Mouse (Mus musculus) midbrain, embryonic 14.5 days (tissue): ENCODE measurements around the gene Tmem107. TPM values are rescaled to one million over a fixed set of nuclear protein-coding genes. Genes with fewer than 3 reads are reported as not detected.

ENCODE experiments used
- ATAC-seq: fragments of 200-750 bp; cut with Nextera tagmentation; 2 replicates; pipeline ENCODE4 v1.8.0; 2017; ENCODE audit warnings: moderate number of reproducible peaks, moderate library complexity; ENCODE audit not compliant: low FRiP score, low TSS enrichment
- DNase-seq: peaks from one replicate; pipeline ENCODE4 v3.0.0-alpha.2; 2015
- H3K27ac ChIP-seq: fragments of 300-500 bp; sonication (generic); replicated peaks from 2 replicates; pipeline ENCODE4 v1.5.1; 2014; ENCODE audit warnings: mild to moderate bottlenecking, low read depth, low read length, moderate library complexity
- H3K27me3 ChIP-seq: fragments of 300-500 bp; sonication (generic); 2 replicates; pipeline ENCODE4 v1.6.1; 2014; ENCODE audit warnings: low read length, control low read depth, mixed read lengths; ENCODE audit not compliant: control insufficient read depth, insufficient read depth
- H3K36me3 ChIP-seq: fragments of 300-500 bp; sonication (generic); 2 replicates; pipeline ENCODE4 v1.6.1; 2014; ENCODE audit warnings: low read length, control low read depth; ENCODE audit not compliant: control insufficient read depth, insufficient read depth
- H3K4me1 ChIP-seq: fragments of 300-500 bp; sonication (generic); 2 replicates; pipeline ENCODE4 v1.6.1; 2014; ENCODE audit warnings: mild to moderate bottlenecking, antibody characterized with exemption, low read length, control low read depth; ENCODE audit not compliant: control insufficient read depth, insufficient read depth
- H3K4me2 ChIP-seq: fragments of 300-500 bp; sonication (generic); 2 replicates; pipeline ENCODE4 v1.6.1; 2014; ENCODE audit warnings: mild to moderate bottlenecking, low read length, moderate library complexity
- H3K4me3 ChIP-seq: fragments of 300-500 bp; sonication (generic); replicated peaks from 2 replicates; pipeline ENCODE4 v1.5.1; 2014; ENCODE audit warnings: low read depth, low read length
- H3K9ac ChIP-seq: fragments of 300-500 bp; sonication (generic); replicated peaks from 2 replicates; pipeline ENCODE4 v1.6.1; 2014; ENCODE audit warnings: mild to moderate bottlenecking, low read length, moderate library complexity
- H3K9me3 ChIP-seq: fragments of 300-500 bp; sonication (generic); 2 replicates; pipeline ENCODE4 v1.6.1; 2016; ENCODE audit warnings: low read length, control low read depth, mixed read lengths; ENCODE audit not compliant: control insufficient read depth
- WGBS: fragments of 180-500 bp; shearing (Covaris S2); extraction: QIAGEN DNeasy Blood & Tissue Kit; methylation state at CpG from one replicate; pipeline ENCODE4 v1.1.7; 2014; 5-methylcytosine and 5-hydroxymethylcytosine counted together
- polyA plus RNA-seq: library from polyadenylated mRNA; unstranded; fragments of >200 nt; fragmentation: Nextera tagmentation; extraction: Ambion mirVana; gene quantifications from 2 replicates; pipeline ENCODE4 v1.2.1, GENCODE M21; 2014

Gene Tmem107
- polyA plus RNA-seq, 1 experiment from 2014 or later = 28.0 TPM

- no peak for ATAC-seq
- H3K4me1 ChIP-seq = peaks cover 7% of the 10 kb centered on the region
- H3K27me3 ChIP-seq = no peaks in the 10 kb centered on the region
- no peak for DNase-seq
- H3K27ac ChIP-seq = no peak overlapping the region
- H3K9ac ChIP-seq = no peak overlapping the region
- peaks cover 86% of the 10 kb centered on the region for H3K36me3 ChIP-seq
- H3K4me3 ChIP-seq = no peak overlapping the region
- H3K9me3 ChIP-seq = no peaks in the 10 kb centered on the region
- 92% methylated on average over 14 of the region's 14 CpGs for WGBS
- no peak overlapping the region for H3K4me2 ChIP-seq
These were observed 33.9 kb downstream of the Tmem107 start for GRCm38 (mm10) chr11:69104487-69104886.

- Histone ChIP-seq H3K9ac (0 out of 2 replicates have a peak overlapping the region, but pooled peaks have one; percentile 12), H3K36me3 (peaks cover 88% of the 10 kb centered on the region), H3K27ac (no peak overlapping the region), H3K4me1 (peaks cover 4% of the 10 kb centered on the region), H3K9me3 (no peaks in the 10 kb centered on the region), H3K27me3 (no peaks in the 10 kb centered on the region), H3K4me3 (no peak overlapping the region), H3K4me2 (no peak overlapping the region)
- DNase-seq (no peak), ATAC-seq (no peak)
- 91% methylated on average over 6 of the region's 6 CpGs for WGBS
These were observed 34.6 kb downstream of the Tmem107 start for GRCm38 (mm10) chr11:69105227-69105626.

- WGBS = 84% methylated on average over 2 of the region's 2 CpGs
These were observed 35.2 kb downstream of the Tmem107 start for GRCm38 (mm10) chr11:69105796-69106195.

GRCm38 (mm10) chr11:69106299-69106698, 35.7 kb downstream of the Tmem107 start:
- Histone ChIP-seq H3K27me3 (no peaks in the 10 kb centered on the region), H3K9ac (no peak overlapping the region), H3K27ac (no peak overlapping the region), H3K4me1 (no peaks in the 10 kb centered on the region), H3K36me3 (peaks cover 82% of the 10 kb centered on the region), H3K9me3 (no peaks in the 10 kb centered on the region), H3K4me2 (no peak overlapping the region), H3K4me3 (no peak overlapping the region)
- ATAC-seq (no peak), DNase-seq (no peak)
- 87% methylated on average over 11 of the region's 11 CpGs for WGBS

More at GRCm38 (mm10) chr11:69105796-69106195, 35.2 kb downstream of the Tmem107 start:
- no peak overlapping the region for H3K27ac ChIP-seq
- DNase-seq (no peak), ATAC-seq (no peak)
- H3K9me3 ChIP-seq = no peaks in the 10 kb centered on the region
- peaks cover 87% of the 10 kb centered on the region for H3K36me3 ChIP-seq
- H3K4me3 ChIP-seq = no peak overlapping the region
- no peak overlapping the region for H3K4me2 ChIP-seq
- H3K27me3 ChIP-seq = no peaks in the 10 kb centered on the region
- H3K4me1 ChIP-seq = no peaks in the 10 kb centered on the region
- no peak overlapping the region for H3K9ac ChIP-seq

DNA sequence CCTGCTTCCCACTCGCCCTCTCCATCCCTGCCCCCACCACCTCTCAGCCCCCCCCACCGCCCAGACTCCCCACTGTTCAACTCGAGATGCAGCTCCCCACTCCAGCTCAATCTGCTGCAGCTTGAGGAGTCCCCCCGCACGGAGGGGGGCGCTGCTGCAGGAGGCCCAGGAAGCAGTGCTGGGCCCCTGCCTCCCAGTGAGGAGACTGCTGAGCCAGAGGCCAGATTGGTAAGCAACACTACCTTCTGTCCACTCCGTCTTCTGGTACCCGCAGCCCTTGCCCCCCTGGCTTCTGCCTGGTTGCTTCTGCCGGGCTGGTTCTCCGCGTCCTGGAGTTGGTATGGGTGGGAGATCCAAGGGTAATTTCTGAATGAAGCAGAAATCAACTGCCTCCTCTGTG, 36.2 kb downstream of the Tmem107 start:
- WGBS = 80% methylated on average over 11 of the region's 11 CpGs
- no peak for ATAC-seq
- Histone ChIP-seq H3K27ac (no peak overlapping the region), H3K4me3 (no peak overlapping the region), H3K4me1 (no peaks in the 10 kb centered on the region), H3K9ac (no peak overlapping the region), H3K36me3 (peaks cover 76% of the 10 kb centered on the region), H3K27me3 (no peaks in the 10 kb centered on the region), H3K9me3 (no peaks in the 10 kb centered on the region), H3K4me2 (no peak overlapping the region)
- DNase-seq = no peak

DNA sequence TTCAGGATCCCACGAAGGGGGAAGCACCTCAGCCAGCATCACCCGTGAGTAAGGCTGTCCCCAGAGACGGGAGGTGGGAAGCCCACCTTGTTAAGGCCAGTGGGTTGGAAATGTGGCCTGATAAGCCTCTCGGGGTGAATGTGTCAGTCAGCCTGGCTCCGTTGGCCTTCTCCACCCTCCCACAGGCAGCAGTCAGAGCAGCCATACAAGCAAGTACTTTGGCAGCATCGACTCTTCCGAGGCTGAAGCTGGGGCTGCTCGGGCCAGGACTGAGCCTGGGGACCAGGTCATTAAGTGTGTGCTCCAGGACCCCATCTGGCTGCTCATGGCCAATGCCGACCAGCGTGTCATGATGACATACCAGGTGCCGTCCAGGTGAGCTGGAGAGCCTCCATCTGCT, 37.1 kb downstream of the Tmem107 start:
- DNase-seq = no peak
- Histone ChIP-seq H3K36me3 (peaks cover 68% of the 10 kb centered on the region), H3K27ac (no peak overlapping the region), H3K9ac (no peak overlapping the region), H3K4me3 (no peak overlapping the region), H3K27me3 (no peaks in the 10 kb centered on the region), H3K9me3 (no peaks in the 10 kb centered on the region), H3K4me2 (no peak overlapping the region), H3K4me1 (no peaks in the 10 kb centered on the region)
- no peak for ATAC-seq
- WGBS = 90% methylated on average over 11 of the region's 11 CpGs

GRCm38 (mm10) chr11:69108223-69108622, 37.6 kb downstream of the Tmem107 start:
- H3K36me3 ChIP-seq = peaks cover 63% of the 10 kb centered on the region
- H3K27ac ChIP-seq = no peak overlapping the region
- no peak overlapping the region for H3K4me3 ChIP-seq
- no peak overlapping the region for H3K9ac ChIP-seq
- 92% methylated on average over 9 of the region's 9 CpGs for WGBS
- no peaks in the 10 kb centered on the region for H3K4me1 ChIP-seq
- ATAC-seq = no peak
- H3K4me2 ChIP-seq = no peak overlapping the region
- no peak for DNase-seq
- H3K27me3 ChIP-seq = no peaks in the 10 kb centered on the region
- no peaks in the 10 kb centered on the region for H3K9me3 ChIP-seq

GRCm38 (mm10) chr11:69109032-69109900, 38.7 kb downstream of the Tmem107 start:
- H3K4me3 ChIP-seq = no peak overlapping the region
- H3K4me2 ChIP-seq = no peak overlapping the region
- no peaks in the 10 kb centered on the region for H3K9me3 ChIP-seq
- peaks cover 52% of the 10 kb centered on the region for H3K36me3 ChIP-seq
- no peak overlapping the region for H3K9ac ChIP-seq
- no peak for DNase-seq
- no peaks in the 10 kb centered on the region for H3K4me1 ChIP-seq
- ATAC-seq = no peak; the same call in 1 of the 2 replicates
- H3K27ac ChIP-seq = no peak overlapping the region
- H3K27me3 ChIP-seq = no peaks in the 10 kb centered on the region
- 85% methylated on average over 13 of the region's 13 CpGs for WGBS
